Mouse (Mus musculus) MEL (cell line): Measurements from ENCODE around the gene Rrp36.

Experiments
- CTCF ChIP-seq, 3 experiments: IDR thresholded peaks in 2 of 3; conservative IDR thresholded peaks in 1 of 3; 2 replicates each; pipeline ENCODE4 v1.5.1; 2011 to 2012; ENCODE audit warnings: low read length in 3 of 3, low read depth in 2 of 3, mild to moderate bottlenecking in 2 of 3, improper control_type of control experiment in 1 of 3, inconsistent platforms in 1 of 3, mixed read lengths in 1 of 3, moderate library complexity in 1 of 3; ENCODE audit not compliant: control insufficient read depth in 1 of 3, insufficient read depth in 1 of 3, poor library complexity in 1 of 3, severe bottlenecking in 1 of 3
- ETS1 ChIP-seq: IDR thresholded peaks from 2 replicates; pipeline ENCODE4 v1.6.1; 2012; ENCODE audit warnings: low read depth, mild to moderate bottlenecking, inconsistent platforms, low read length, improper control_type of control experiment, moderate library complexity
- KAT2A ChIP-seq: conservative IDR thresholded peaks from 2 replicates; pipeline ENCODE4 v1.6.1; 2012; ENCODE audit warnings: low read depth, low read length, improper control_type of control experiment, inconsistent platforms
- POLR2A ChIP-seq, 2 experiments: IDR thresholded peaks; 2 replicates each; pipeline ENCODE4 v1.6.1; 2011 to 2012; ENCODE audit warnings: low read length in 2 of 2, mild to moderate bottlenecking in 2 of 2, control low read depth in 1 of 2, improper control_type of control experiment in 1 of 2, low read depth in 1 of 2, moderate library complexity in 1 of 2; ENCODE audit not compliant: control insufficient read depth in 1 of 2, insufficient read depth in 1 of 2, poor library complexity in 1 of 2
- POLR2AphosphoS2 ChIP-seq: IDR thresholded peaks from 2 replicates; pipeline ENCODE4 v1.6.1; 2011; ENCODE audit warnings: low read length, improper control_type of control experiment
- POLR2AphosphoS5 ChIP-seq: IDR thresholded peaks from 2 replicates; pipeline ENCODE4 v1.6.1; 2012; ENCODE audit warnings: low read depth, borderline replicate concordance, mild to moderate bottlenecking, inconsistent platforms, low read length, moderate library complexity, mixed read lengths
- SMC3 ChIP-seq: IDR thresholded peaks from 2 replicates; pipeline ENCODE4 v1.6.1; 2011; ENCODE audit warnings: low read depth, low read length, improper control_type of control experiment

DNA sequence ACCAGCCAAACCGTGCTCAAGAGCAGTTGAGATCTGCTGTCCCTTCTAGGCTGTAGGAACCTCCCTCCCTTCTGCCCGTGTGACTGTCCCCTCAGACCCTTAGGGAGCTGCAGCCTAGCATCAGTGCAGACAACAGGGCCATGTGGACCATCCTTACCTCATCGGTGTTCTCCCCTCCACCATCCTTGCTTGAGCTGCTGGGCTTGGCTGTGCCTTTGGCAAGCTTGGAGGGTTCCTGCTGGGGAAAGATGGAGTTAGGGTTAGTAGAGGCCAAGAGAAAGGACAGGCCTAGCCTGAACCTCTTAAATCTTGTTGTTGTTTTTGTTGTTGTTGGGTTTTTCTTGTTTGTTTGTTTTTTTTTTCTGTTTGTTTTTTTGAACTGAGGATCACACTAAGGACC lies 25.8 kb upstream of the Rrp36 start:
- TF ChIP-seq POLR2AphosphoS5 (no peak), CTCF (IDR thresholded peaks at IDR 0.05 in 2 of 3, conservative IDR thresholded peaks at IDR 0.05 in 1 of 3; ENCODE audit: control insufficient read depth in 1 of 3, insufficient read depth in 1 of 3, low read depth in 2 of 3, low read length in 3 of 3, poor library complexity in 1 of 3, severe bottlenecking in 1 of 3) (no peak), KAT2A (no peak), POLR2A (IDR thresholded peaks at IDR 0.05; ENCODE audit: control insufficient read depth in 1 of 2, insufficient read depth in 1 of 2, low read depth in 1 of 2, low read length in 2 of 2, poor library complexity in 1 of 2) (no peak), POLR2AphosphoS2 (no peak), SMC3 (no peak), ETS1 (no peak)
